Mouse (Mus musculus) T-helper 2 cell (primary cell): ENCODE data around the gene Lrp8.

Experiments
- in situ Hi-C: fragments of 300-600 bp; cut with MboI, MseI; formaldehyde crosslinking; loops from one replicate; pipeline ENCODE4 v1.15.1; 2025; ENCODE audit warnings: high pct_unique_total_duplicates

Lrp8 gene

DNA sequence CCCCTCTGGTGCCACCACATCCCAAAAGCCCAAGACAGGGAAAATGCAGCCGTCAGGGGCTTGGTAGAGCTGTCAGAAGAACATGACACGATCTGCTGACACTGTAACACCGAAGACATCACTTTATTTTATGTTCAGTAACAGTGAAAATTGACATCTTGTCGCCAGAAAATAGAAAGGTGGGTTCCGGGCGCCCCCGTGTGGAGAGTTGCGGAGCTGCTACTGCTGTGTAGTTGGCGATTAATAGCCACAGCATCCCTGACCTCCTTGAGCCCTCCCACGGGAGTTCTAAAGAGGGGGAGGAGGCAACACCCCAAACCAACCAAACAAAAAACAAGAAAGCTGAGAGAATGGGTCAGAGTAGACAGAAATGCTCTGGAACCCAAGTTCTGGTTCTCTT lies 42.9 kb downstream of the Lrp8 start:
- in situ Hi-C loops: no loop called here

DNA sequence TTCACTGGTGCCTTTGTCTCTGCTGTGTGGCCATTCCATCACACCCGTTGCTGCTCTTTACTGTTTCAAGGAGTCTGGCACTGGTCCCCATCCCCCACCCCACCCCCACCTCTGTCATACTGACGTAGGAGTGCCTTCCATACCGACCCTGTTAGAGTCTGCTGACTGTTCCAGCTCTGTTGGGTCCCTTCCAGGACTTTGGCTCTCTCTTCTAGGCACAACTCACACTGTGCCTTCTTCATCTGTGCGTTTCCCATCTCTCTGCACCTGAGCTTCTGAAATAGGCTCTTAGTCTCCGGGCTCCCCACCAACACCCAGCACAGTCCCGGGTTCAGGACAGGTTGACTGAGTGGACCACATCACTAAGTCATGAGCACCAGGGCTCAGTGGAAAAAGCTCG lies 44.7 kb downstream of the Lrp8 start:
- in situ Hi-C loops: no loop called here

DNA sequence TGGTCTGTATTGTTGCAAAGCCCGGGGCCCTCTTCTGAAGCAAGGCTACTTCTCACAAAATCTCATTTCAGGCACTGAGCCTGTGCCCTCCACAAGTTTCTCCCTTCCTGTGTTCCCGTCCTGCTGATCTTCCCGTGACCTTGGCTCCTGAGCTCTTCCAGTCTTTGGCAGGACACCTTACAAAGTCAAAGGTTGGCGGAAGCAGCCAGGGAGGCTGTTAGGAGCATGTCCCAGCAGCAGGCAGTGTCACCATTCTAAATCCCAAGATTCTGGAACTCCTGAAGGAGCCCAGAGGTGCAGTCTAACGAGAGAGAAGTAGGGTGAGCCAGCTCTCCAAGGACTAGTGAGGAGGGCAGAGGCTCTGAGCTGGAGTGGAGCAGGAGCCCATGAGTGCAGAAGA lies 46.5 kb downstream of the Lrp8 start:
- in situ Hi-C loops: no loop called here

DNA sequence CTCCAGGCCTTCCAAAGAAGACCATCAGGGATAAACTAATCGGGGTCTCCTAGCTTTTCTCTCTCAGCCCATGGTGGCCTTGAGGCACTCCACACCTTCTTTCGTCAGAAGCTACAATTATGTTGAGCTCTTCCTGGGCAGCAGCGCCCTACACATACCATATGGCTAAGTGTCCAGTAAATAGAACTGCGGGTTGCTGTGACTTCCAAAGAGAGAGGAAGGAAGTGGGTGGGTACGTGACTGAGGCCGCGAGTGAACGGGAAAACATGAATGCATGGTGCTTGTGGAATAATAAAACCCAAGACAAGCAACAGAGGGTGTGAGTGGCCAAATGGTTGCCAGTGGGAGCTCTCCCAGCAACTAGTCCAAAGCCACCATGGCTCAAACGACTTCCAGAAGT lies 47.6 kb downstream of the Lrp8 start:
- in situ Hi-C loops: loop anchor here (5.0 kb wide), 1 partner anchor 117 kb away; no protein-coding TSS in a partner anchor

DNA sequence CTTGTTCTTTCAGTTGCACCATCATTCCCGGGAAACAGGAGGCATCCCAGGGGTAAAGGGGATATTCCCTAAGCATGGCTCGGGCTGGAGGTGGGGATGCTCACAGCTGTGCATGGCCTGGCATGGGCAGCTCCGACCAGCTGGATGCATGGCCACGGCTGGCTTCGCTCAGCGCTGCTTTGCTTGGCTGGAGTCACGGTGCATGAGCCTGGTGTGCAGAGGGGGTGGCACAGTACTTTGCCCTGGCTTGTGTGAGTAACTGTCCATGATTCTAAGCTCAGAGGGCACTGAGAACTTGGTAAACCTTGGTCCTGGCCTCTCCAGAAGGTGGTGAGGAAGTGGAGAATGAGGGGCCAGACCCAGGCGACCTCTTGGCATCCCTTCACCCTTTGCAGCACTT lies 48.0 kb downstream of the Lrp8 start:
- in situ Hi-C loops: loop anchor here (5.0 kb wide), 1 partner anchor 118 kb away; no protein-coding TSS in a partner anchor

DNA sequence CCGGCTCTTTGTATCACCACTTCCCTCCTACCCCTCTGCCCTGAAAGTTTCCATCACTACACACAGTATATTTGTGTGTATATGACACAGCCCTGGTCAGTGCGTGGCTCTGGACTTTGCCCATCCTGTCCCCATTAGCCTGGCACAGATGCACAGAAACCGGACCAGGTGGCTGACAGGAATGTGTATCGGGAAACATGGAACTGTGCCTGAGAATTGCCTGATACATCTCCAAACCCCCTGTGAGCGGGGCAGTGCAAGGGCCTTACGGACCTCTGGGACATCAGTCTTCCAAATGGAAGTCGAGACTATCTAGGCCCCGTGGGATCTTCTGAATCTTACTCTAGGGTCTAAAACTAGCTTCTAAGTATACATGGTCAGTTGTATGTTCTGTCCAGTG lies 51.3 kb downstream of the Lrp8 start:
- in situ Hi-C loops: loop anchor here (5.0 kb wide), 1 partner anchor 121 kb away; no protein-coding TSS in a partner anchor

DNA sequence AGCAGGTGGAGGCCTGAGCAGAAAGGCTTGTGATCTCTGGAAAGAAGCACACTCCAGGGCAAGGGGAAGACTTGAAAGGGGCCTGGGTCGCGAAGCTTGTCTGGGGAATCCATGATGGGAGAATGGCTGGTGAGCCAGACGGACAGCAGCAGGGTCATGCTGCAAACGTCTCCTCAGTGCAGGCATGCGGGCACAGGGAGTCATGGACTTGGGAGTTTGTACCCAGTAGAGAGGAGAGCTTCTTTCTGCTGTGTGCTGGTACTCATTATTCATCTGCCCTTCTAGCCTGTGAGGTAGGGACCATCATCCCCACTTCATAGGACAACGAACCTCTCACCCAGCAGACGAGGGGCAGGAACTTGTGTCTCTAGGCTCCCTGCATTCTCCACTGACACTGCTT lies 51.8 kb downstream of the Lrp8 start:
- in situ Hi-C loops: loop anchor here (5.0 kb wide), 1 partner anchor 122 kb away; no protein-coding TSS in a partner anchor

DNA sequence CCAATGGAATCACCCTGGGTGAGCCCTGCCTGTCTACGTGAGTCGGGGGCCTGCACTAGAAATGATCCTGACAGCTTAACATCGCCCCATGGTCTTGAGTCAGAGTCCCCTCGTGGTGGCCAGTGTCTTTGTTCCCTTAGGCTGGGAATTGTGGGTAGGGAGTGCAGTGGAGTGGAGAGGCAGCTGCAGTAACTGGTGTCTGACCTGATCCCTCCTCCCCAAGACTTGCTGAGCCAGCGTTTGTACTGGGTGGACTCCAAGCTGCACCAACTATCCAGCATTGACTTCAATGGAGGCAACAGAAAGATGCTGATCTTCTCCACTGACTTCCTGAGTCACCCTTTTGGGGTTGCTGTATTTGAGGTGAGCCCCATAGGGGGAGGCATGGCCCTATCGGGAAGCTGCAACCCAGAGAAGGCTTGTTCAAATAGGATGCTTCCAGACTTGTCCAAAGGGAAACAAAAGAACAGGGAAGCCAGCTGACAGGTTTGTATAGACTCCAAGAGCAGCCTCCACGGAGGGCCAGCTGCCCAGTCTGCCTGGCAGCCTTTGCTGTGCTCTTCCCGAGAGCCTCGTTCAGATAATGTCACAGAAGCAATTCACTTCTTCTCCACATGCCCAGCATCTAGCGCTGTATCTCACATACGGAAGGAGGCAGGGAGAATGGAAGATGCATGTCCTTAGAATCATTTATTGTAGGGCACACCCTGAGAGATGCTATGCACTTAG lies 55.1 kb downstream of the Lrp8 start:
- in situ Hi-C loops: no loop called here

DNA sequence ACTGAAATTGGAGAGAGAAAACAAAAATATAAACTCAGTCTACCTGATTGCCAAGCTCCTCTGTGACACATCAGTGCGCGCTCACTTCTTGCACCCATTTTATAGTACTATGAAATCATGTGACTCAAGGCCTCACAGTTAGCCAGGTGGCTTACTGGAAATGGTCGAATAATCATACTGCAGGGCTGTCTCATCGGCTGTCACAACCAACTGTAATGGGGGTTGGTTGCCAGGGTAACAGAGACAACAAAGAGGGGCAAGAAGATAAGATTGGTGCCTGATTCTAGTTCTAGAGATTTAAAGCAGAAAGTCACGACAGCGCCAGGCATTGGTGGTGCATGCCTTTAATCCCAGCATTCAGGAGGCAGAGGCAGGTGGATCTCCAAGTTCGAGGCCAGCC lies 56.9 kb downstream of the Lrp8 start:
- in situ Hi-C loops: no loop called here

DNA sequence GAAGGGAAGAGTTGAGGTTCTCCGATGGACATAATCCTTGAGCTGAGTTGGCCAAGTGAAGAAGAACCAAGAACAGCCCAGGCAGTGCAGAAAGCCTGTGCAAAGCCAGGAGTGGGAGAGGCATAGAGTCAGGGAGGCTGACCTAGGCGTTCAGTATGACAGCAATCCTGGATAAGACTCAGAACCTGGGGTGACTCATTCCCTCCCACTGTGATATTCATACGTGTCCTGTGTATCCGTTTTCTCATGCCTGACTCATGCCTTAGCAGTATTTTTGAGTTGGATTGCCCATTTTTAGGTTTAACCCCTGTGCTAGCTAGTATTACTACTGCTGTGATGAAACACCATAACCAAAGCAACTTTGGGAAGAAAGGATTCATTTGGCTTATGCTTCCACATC lies 62.8 kb downstream of the Lrp8 start:
- in situ Hi-C loops: no loop called here

DNA sequence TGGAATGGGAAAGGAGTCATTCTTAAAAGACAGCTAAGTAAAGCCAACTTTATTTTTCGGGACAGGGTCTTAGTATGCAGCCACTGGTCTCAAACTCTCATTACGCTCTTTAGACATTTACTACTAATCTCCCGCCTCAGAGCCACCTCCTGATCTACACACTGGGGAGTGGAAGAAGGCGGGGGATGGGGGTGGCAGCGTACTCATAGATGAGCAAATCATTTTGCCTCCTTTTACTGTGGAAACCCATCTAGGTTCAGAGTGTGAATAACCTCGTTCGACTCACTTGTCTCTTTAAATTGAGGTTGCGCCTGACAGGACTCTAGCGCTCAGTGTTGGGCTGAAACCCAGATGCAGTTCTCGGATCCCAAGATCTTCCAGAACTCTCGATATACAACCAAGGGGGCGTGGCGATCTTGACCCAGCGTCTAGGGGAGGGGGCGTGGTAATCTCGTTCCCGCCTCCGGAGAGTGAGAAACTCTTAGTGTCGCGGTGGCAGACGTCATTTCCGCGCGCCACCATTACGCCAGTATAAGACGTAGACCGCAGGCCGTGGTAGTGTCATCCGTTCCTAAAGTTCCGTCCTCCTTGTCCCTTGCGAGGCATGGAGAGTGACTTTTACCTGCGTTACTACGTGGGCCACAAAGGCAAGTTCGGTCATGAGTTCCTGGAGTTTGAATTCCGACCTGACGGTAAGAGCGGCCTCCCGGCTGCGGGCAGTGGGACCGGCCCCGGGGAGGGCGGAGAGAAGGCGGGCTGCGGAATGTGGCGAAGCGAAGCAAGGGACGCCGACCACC lies 77.4 kb downstream of the Lrp8 start, which contains the start of gene Magoh:
TSS of gene Magoh (plus strand) at position 502 of the 797 bp plus-strand sequence.
- in situ Hi-C loops: loop anchor here (10.0 kb wide), 1 partner anchor 955 kb away; the partner anchor contains the start of genes Btf3l4 and Txndc12

DNA sequence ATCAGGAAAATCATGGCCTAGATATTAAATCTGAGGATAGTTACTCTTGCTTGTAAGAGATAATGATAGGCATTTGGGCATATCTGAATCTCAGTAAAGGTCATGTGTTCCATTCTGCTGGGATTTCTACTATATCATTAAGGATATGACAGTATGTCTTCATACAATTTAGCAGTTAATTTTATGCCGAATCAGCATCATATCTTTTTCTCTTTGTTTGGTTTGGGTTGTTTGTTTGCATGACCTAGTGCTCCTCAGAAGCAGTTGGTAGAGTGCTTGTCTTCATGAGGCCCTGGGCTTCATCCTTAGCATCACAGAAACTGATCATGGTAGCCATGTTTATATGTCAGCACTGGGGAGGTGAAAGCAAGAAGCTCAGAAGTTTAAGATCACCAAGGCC lies 79.6 kb downstream of the Lrp8 start:
- in situ Hi-C loops: loop anchor here (10.0 kb wide), 1 partner anchor 953 kb away; the partner anchor contains the start of genes Btf3l4 and Txndc12

DNA sequence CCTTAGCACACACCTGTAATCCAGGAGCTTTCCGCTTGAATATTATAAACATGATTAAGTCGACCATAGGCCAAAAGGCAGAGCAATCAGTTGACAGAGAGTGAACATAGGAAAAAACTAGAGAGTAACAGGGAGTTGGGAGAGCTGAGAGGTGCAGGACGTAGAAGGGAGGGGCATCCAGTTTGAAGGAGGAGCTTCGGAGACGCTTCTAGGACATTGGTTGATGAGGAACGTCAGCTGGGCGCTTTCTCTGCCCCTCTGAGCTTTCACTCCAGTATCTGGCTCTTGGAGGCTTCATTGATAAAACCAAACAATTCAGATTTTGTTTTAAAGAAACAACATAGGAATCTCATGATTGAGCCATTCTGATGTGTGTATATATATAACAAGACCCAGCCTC lies 84.3 kb downstream of the Lrp8 start:
- in situ Hi-C loops: loop anchor here (10.0 kb wide), 1 partner anchor 948 kb away; the partner anchor contains the start of genes Btf3l4 and Txndc12

DNA sequence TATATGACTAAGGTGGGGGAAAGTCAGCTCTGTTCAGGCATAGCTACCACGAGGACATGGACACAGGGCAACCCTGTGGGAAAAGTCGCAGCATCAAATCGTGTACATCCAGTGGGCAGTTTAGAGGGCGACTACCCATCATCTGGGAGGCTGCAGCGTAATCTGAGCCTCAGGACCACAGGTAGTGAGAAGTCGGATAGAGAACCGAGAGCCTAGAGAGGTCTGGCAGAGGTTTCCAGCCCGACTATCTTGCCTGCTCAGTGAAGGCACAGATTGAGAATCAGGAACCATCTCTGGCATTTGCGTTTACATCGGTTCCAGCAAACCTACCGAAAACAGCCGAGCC lies 87.3 kb downstream of the Lrp8 start:
- in situ Hi-C loops: loop anchor here (10.0 kb wide), 1 partner anchor 945 kb away; the partner anchor contains the start of genes Btf3l4 and Txndc12

DNA sequence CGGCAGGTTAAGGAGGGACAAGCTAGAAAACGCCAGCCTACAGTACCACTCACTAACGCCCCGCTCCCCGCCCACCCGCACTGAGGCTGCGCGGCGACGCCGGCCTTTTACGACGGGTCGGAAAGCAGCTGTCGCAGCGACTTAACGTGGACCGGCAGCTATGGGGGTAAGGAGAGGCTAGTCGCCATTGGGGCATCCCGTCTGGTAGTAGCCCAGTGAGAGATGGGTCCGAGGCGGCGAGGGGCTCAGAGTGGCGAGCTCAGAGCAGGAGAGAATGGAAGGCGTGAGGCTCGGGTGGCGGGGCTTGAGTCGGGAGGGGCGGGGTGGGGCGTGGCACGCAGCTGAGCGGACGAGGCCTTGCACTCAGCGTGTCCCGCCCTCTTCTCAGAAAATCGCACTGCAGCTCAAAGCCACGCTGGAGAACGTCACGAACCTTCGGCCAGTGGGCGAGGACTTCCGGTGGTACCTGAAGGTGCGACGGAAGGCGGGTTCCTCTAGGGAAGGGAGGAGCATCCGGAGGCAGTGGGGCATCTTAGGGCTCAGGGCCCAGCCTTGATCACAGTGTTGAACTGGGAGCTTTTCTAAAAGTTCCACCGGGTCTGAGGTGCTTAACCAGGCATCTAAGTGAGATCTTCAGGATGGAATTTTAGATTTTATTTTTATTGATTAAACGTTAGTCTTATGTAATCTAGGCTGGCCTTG lies 87.8 kb downstream of the Lrp8 start, which contains the start of gene 0610037L13Rik:
TSS of gene 0610037L13Rik (plus strand) at position 83 of the 702 bp plus-strand sequence.
- in situ Hi-C loops: loop anchor here (10.0 kb wide), 1 partner anchor 945 kb away; the partner anchor contains the start of genes Btf3l4 and Txndc12

DNA sequence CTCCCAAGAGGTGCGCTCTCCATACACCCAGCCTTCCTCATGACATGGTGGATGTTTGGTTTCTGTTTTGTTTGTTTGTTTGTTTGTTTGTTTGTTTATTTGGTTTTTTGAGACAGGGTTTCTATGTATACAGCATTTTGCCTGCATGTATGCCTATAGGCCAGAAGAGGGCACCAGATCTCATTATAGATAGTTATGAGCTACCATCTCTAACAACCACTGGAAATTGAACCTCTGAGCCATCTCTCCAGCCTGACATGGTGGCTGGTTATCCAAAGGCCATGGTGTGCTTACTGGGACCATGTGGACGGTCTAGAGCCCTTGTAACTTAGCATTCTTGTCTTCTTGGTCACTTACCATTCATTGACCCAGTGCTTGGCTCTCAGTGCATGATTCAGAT lies 90.6 kb downstream of the Lrp8 start:
- in situ Hi-C loops: no loop called here

DNA sequence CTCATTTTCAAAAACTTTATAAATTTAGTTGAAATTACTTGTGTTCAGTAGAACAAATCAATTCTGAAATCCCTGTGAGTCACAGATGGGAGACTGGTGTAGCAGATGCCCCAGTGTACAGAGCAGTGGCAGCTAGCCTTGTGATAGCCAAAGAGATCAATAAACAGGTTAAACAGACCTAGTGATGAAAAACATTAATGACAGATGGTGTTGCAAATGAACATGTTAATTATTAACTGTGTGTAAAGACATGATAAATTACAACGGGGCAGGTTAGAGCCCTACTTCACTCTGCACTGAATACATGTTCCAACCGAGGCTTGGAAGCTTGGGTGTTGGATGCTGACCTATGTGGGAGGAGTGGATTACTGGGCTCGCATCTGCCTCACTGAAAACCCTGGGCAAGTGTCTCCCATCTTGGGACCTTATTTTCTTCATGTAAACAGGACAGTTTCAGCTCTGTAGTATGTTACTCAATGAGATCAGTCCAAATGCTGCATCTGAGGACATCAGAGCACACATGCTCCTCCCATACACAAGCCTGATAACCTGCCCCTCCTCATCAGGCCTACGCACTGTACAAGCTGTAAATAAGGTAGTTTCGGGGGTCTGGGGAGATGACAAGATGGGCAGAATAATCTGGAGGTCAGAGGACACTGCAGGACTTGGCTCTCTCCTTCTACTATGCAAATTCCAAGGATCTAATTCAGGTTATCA lies 97.3 kb downstream of the Lrp8 start:
- in situ Hi-C loops: loop anchor here (5.0 kb wide), 1 partner anchor 93 kb away; no protein-coding TSS in a partner anchor

DNA sequence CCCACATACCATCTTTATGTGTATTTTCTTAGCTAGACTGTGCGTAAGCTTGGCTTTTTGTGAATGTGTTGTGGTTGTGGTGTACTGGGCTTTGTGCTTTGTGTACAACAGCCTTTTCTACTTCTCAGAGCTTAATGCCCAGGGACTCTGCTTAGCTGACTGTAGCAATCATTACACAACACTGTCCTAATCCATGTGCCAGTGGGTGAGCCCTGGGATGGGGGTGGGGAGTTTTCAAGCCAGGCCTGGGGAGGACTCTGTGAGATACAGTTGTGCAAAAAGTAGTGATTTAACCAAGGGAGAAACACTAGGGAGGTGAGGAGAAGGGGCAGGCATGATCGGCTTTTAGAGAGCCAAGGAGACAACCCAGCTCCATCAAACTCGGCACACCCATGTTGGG lies 98.1 kb downstream of the Lrp8 start:
- in situ Hi-C loops: no loop called here

DNA sequence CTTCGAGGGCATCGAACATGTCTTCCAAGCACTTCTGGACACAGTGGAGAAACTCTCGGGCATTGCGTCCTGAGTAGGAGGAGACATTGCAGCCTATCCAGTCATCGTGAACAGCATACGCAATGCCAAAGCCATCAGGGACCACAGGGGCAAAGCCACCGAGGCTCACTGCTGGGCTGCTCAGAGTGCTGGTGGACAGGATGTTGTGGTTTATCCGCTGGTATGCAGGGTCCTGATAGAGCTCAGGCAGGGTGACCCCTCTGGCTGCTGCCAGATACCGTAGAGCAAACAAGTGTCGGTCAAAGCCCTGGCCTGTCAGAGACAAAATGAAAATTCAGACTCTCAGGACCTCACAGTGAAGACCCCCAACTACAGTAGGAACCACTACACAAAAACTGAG lies 102.2 kb downstream of the Lrp8 start:
- in situ Hi-C loops: no loop called here

DNA sequence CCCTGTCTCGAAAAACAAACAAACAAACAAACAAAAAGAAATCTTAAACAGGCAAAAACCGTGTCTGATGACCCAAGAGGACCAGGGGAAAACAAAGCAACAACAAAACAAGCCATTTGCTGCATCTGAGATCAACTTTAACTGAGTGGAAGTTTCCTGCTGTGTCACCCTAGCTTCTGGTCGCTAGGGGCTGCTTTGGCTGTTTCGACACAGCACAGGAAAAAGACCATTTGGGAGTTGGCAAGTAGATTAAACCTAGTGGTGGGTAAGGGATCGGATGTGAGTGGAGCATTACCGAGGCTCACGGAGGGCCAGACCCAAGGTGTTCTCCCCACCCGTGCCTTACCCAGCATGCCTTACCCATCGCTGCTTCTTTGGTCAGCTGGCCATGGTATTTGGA lies 104.5 kb downstream of the Lrp8 start:
- in situ Hi-C loops: no loop called here

DNA sequence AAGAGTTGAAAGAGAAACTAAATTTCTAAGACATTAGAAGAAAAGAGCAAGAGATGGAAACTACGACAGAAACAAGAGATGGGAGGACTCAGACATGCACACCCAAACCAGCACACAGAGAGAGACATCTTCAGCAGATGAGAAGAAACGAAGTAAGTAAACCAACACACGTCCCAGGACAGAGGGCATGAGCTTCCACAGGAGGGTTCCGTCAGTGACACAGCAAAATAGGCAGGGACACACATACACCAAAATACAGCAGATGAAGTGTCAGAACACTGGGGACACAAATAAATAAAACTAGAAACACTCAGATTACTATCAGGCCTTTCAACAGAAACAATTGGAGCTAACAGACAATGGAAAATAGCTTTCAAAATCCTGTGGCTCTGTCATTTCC lies 108.0 kb downstream of the Lrp8 start:
- in situ Hi-C loops: no loop called here
